Mouse (Mus musculus) embryo, embryonic 10.5 days (tissue): ENCODE data around the gene Samd1.
A peak's percentile ranks its signal among the peaks of the same experiment; 100 is the strongest.

Experiments
- DNase-seq: peaks from one replicate; pipeline ENCODE4 v3.0.0-alpha.2; 2015; ENCODE audit warnings: low spot score

Gene Samd1

DNA sequence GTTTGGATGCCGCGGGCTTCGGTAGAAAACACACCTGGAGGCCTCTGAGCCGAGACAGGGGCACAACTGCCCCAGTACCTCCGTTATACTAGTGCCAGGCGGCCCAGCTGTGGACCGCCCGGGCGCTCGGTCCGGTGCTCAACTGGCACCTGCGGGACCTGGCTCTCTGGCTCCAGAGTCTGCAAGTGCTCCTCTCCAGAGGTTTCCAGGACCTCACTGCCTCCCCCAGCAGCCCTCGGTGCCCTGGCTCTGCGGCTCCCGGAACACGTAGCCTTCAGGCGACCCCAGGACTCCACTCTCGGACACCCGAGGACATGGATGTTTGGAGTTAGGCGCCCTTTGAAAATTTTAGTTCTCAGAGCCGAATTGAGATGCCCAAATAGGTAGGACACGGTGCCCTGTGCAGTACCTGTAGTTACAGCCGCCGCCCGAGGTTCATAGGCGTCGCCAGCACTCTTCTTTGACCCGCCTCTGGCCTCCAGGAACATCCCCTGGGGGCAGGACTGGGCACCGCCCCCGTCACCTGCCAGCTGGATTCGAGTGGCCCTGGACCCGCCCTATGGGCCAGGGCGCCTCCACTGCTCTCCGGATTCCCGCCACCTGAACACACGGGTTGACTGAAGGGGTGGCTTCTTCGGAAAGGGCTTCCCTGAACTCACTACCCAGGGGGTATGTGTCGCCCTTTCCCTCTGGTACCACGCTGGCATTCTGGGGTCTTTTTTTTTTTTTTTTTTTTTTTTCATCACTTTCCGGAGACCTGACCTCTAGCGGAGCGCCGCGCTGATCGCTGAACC, 14.4 kb downstream of the Samd1 start, which contains the start of gene 2210011C24Rik:
Gene 2210011C24Rik, minus strand, starts transcription at position 467 of the 794 bp plus-strand sequence.
- DNase-seq, result no peak

DNA sequence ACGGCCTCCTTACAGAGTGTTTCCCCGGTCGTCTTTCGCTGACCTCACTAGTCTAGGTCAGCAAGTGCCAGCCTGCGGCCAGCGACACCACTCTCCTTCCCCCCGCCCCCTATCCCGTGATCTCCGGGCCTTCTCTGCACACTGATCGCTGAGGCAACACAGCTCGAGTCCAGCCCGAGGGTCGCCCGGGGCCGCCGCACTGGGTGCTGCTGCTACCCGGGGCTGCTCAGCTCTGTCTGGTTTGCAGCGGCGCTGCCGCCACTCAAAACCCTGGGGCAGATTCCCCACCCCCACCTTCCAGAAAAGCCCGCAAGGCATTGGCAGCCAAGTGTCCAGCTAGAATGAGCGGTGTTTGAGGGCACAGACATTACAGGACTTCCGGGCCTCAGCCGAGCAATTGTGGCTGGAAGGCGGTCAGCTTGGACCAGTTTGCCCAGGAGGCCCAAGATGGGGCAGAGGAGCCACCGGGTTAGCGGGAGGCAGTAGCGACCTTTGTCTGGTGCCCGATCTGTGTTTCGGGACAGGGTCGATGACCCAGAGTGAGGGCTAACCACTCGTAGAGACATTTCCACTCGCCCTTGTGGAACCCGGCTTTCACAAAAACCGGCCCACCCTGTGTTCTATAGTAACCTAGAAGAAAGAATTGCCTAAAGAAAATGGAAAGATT, 15.2 kb downstream of the Samd1 start:
- peak; percentile 68 for DNase-seq

DNA sequence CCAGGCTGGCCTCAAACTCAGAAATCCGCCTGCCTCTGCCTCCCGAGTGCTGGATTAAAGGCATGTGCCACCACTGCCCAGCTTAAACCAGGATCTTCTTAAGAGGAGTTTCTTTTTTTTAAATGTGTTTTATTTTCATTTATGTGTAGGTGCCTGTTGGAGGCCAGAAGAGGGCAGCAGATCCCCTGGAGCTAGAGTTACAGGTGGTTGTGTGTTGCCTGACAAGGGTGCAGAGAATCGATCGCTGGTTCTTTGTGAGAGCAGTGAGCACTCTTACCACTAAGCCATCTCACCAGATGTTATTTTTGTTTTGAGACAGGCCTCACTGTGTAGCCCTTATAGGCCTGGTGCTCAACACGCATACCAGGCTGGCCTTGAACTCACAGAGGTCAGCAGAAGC, 18.4 kb downstream of the Samd1 start:
- no peak for DNase-seq

DNA sequence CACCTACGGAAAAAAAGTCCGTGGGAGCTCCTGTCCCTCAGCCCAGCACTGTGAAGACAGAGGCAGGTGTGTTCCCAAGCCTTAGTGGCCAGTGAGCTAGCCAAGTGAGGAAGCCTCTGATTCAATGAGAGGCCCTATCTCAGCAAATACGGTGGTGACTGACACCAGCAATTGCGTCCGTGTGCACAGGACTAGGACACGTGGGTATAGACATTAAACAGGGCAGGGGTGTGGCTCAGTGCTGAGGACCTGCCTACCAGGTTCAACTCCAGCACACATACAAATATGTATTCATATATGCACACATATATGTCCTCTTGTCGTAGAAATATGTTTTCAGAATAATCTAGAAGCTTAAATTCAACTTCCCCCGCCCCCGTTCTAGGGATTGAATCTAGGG, 22.3 kb downstream of the Samd1 start:
- no peak for DNase-seq

DNA sequence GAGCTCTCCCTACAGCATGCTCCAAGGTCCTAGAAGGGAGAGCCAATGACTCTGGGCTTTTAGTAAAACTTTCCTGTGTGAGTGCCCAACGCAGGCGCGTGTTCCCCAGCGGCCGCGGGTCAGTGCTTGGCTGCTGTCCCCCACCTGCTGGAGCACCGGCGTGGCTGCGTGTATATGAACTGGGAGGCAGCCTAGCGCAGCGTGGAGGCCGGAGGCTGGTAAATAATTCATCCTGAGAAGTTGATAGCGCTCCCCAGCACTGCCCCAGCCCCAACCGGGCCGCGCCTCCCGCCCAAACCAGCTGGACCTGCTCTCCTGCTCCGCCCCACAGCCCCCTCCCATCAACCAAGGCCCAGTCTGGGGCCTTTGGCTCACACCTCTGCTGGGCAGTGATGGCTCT, 23.6 kb downstream of the Samd1 start, which contains the start of gene Palm3:
Gene Palm3, plus strand, starts transcription at position 376 of the 400 bp plus-strand sequence.
- no peak for DNase-seq

DNA sequence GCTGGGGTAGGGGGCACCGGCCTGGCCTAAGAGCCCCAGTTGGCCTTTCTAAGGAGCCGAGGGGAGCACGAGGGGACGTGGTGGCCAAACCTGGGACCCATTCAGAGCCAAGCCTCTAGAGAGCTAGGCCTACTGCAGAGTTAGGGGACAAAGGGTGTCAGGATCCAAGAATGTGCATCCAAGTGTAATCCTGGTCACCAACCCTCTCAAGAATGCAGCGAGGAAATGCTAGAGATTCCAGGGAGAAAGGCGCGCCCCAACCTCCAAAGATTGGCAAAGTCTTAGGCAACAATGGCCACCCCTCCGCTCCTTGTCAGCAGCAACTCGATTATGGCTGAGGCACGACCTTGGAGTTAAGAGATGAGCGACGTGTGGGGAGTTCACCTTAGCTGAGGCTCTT, 24.1 kb downstream of the Samd1 start:
- DNase-seq, result no peak

DNA sequence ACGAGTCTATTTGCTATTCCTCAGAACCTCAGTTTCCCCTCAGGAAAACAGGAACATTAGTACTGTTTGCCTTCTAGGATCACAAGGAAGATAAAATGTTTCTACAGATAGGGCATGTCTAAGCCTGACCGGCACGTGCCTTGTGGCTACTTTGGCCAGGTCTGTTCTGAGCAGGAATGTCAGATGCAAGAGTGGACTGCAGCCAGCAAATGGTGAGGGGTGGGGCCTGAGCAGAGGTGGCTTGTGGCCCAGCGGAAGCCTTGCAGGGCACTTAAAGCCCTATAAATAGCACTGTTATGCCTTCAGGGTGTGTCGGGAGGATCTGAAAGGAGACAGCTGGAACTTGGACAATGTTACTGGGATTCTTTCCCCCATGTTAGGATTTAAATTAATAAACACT, 25.6 kb downstream of the Samd1 start:
- DNase-seq, result no peak

DNA sequence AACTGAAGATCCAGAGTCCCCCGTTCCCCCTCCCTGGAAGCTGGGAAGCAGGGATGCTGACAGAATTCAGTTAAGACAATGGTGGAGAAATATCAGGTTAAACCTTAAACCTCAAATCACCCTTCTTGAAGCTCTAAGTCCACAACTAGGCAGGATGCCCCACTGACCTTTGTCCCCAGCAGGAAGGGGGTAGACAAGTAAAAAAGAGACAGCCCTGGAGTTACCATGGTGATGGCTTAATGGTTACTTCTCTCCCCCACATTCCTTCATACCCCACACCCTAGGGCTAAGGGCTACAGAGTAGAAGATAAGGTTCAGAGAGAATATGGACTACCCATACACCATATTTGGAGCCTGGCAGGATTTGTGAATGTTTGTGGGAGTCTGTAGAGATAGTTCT, 26.2 kb downstream of the Samd1 start:
- DNase-seq, result no peak

DNA sequence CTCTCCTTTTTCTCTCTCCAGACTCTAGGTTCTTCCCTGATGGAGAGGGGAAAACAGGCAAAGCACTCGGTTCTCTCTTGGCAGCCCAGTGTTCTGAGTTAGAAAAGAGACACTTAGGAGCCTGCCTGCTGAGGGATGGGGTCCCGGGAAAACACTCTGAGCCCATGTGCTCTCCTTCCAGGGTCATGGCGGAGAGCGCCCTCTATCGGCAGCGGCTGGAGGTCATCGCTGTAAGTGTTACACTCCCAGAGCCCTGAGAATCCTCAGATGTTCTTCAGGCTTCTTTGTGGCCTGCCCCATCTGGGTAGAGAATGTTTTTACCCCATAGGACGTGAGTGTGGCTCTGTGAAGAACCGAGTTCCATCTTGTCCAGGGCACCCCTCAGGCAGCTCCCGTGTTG, 26.7 kb downstream of the Samd1 start:
- peak; percentile 77 for DNase-seq

DNA sequence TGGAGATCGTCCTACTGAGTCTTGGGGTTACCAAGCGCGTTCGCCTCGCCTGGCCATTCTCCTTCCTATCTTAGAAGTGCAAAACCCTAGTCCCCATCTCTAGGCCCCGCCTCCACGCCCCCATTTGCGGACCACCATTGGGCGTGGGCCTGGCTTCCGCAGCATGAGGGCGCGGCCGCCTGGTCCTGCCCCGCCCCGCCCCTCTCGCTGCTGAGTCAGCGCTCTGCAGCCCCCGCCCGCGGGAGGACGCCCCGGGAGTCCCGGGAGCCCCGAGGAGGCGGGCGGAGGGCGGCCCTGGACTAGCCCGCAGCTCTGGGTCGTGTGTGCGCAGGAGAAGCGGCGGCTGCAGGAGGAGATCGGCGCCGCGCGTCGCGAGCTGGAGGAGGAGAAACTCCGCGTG, 28.4 kb downstream of the Samd1 start:
- peak; percentile 85 for DNase-seq

DNA sequence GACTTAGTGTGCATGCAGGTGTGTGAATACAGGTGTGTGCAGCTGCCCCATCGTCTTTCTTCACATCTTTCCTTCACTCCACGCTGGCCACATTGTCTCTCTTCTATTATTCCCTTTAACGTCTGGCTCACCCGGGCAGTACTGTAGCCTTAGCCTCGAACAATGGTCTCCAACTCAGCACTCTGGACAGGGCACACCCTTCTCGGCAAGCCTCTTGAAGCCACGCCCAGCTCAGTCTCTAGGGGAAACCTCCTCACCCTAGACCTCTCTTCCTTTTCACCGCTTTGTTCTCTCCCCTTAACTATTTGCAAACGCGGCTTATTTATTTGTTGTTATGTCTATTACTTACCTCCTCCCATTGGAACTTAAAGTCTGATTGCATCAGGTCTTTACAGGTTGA, 30.0 kb downstream of the Samd1 start:
- no peak for DNase-seq

DNA sequence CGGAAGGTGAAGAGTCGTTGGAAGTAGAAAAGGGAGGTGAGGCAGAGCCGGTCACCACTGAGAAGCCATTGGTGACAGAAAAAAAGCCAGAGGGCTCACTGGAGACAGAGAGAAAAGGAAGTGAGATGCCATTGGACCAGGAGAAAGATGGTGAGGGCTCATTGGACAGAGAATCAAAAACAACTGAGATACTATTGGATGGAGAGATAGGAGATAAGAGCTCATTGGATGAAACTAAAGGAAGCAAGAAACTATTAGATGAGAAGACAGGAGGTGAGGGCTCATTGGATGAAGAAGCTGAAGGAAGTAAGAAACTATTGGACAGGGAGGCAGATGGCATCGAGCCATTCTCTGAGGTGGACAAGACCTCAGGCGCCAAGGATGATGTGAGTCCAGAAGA, 31.8 kb downstream of the Samd1 start:
- no peak for DNase-seq

DNA sequence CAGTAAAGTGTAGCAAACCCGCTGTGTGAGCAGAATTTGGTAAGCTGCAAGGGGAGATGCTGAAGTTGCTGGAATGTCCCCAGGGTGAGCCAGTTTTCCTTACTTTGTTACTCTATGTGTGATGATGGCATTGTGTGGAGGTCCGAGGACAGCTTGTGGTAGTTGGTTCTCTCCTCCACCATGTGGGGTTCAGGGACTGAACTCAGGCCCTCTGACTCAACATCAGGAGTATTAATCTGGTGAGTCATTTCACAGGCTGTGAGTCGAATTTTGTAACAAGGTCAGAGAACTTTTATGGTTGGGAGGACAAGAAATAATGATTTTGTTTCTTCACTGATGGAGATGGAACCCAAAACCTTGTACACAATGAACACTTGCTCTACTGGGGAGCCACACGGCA, 35.3 kb downstream of the Samd1 start:
- no peak for DNase-seq

DNA sequence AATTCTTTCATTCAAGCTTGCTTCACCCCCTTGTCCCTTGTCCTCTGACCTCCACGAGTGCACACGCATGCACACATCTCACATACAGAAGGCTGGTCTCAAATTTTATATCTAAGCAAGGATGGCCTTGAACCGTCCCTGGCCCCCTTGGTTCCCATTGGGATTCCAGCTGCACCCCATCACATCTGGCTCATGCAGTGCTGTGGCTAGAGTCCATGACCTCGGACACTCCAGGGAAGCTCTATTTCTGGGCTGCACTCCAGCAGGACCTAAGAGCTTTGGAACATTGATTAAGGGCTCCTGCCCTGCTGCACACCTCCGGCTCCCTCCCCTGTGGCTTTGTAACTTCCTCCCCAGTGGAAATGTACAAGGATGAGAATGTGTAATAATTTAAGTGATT, 40.5 kb downstream of the Samd1 start:
- DNase-seq, result no peak

DNA sequence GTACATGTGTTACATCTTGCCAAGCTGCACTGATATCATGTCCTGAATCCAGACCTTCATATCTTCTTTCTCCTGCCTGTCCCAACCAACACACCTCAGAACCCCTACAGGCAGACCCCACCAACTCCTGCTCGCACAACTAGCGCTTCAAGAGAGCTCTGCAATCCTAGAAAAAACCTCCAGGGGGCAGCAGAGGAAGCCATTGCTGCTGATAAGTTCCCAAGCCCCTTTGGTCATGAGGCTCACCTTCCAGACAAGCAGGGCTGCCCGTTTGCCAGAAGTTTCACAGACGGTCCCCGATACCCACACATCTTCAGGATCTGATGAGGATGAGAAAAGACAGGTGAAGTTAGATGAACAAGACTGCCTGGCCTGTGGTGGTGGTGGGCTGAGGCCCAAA, 41.6 kb downstream of the Samd1 start:
- peak; percentile 95 for DNase-seq

DNA sequence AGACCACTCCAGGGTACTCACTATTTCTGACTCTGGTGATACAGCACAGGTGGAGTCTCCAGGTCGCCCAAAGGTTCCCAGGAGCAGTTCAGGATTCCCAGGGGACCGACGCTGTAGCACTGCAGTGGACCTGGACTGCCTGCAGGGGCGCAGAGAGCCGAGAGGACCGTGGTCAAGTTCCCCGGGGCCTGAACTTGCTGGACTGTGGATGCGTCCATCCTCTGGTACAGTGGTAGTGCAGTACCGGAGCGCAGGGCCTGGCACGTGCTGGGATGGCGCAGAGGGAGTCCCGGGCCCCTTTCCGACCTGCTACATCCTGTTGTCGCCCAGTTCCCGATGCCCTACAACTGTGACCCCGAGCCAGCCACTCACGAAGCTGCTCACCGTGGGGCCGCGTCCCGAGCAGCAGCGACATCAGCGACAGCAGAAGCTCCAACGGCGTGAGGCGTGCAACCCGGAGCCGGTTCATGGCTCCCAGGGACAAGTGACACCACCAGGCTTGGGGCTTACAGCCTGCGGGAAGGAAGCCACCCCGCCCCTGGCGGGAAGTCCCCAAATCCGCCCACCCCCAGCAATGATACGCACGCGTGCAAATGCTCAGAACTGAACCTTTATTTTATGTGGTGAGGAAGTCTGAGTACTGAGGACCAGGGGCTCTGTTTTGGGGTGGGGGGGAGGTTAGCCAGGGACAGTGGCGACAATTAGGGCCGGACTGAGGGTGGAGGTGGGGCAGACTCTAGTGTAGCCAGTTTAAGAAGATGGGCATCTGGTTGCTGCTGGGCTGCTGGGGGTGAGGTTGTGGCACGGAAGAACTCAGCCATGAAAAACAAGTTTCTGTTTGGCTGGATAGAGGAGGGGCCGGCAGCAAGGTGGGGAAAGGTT, 44.8 kb downstream of the Samd1 start, which contains the start of gene Il27ra:
Gene Il27ra, minus strand, starts transcription at position 524 of the 882 bp plus-strand sequence.
- peak; percentile 86 for DNase-seq

DNA sequence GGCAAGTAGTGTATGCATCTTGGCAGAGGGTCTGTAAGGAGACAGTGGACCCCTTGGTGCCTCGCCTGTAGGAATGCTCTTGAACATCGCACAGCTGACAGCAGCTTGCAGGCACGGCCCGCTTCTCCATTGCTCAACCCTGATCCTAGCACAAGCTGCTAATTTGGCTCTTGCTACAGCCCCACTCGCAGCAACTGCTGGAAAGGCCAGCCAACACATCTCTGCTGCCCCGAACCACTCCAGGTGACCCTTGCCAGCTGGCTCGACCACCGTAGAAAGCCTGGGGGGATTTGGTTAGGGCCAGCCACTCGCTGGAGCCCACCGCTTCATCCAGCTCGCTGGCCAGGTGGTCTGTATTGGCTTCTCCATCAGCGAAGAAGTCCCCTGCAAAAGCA, 45.5 kb downstream of the Samd1 start:
- no peak for DNase-seq

DNA sequence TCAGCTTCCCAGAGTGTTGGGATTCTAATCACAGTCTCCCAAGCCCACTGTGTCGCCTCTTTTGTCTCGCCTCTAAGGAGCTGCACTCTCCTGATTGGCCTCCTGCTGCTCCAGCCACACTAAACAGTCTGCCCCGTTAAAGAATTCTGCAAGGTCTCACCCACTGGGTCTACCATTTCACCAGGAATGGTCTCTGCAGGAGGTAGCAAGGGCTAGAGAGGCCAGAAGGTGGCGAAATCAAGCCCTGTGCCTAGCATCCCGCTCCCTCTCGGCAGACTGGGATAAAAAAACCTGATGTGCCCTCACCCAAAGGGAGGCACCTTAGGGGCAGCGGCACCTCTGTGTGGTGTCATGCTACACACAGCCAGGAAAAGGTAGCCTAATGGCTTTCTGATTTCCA, 46.6 kb downstream of the Samd1 start:
- peak; percentile 10 for DNase-seq

DNA sequence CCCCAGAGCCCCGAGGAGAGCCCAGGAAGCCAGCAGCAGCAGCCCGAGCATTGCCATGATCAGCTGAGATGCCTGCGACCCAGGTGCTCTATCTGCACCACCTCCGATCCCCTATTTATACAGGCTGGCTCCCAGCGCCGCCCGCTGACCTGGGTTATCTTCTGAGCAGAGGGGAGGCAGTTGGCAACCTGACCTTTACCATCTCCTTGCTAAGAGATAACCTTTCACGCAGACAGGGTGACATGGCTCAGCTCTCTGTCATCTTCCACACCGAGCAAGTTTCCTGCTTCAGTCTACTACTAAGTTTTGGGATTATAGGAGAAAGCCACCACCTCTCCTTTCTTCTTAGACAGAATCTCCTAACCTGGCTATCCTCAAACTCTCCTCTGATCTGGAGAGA, 47.4 kb downstream of the Samd1 start, which contains the start of gene Rln3:
Gene Rln3, minus strand, starts transcription at position 101 of the 400 bp plus-strand sequence.
- peak; percentile 7 for DNase-seq

DNA sequence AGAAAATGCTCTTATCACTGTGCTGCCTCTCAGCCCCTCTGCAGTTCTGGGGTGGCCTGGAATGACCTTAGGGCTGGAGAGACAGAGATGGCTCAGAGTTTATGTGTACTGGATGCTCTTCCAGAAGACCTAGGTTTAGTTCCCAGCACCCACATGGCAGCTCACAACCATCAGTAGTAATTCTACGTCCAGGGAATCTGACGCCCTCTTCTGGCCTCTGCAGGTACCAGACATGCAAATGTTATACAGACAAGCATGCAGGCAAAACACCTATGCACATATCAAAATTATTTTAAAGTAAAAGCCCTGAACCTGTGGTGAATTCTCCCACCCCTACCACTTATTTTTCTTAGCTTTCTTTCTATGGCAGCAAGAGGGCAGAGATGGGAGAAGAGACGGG, 49.0 kb downstream of the Samd1 start:
- no peak for DNase-seq

DNA sequence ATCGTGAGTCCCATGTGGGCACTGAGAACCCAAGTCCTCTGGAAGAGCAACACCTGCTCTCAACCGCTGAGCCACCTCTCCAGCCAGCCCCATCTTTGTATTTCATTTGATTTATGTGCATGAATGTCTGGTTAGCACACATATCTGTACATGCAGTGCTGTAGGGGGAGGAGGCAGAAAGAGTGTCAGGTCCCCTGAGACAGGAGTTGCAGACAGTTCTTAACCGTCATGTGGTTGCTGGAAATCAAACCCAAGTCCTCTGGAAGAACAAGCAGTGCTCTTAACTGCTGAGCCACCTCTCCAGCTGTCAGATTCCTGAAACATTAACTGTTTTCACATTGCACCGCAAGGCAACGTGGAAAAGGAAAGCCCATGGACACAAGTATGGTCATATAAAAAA, 50.7 kb downstream of the Samd1 start:
- no peak for DNase-seq
